Mouse (Mus musculus): ENCODE measurements at regions not wholly inside any gene's neighbourhood (a gene's known extent, or its start where the extent isn't known, plus 50 kb on each side); places are given as distances from the start of the nearest gene placed in this dataset.

DNA sequence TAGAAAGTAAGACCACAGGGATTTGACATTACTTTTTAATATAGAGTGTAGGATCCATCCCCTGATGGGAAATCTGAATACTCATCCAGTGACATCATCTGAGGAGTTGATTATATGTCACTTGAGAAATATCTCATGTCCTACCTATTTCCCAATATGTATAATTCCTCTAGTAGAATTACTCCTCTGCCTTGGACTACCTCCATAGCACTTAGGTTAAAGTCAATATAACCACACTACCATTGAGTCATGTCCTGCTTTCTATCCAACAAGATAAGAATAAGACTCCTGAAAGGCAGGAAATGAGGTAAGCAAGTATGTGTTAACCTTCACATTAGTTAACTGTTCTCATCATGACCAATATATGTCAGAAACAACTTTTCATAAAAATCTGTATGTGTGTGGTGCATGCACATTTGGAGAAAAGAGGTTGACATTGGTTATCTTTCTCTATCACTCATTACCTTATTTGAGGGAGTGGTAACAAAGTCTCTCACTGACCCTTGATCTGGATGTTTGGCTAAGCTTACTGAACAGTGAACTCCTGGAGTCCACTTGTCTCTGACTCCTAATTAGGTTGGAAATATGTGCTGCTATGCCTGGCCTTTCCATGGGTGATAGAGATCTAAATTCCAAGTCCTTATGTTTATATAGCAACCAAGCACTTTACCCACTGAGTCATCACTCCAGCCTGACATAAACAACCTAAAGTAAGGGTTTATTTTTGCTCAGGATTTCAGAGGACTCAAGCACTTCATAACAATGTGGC lies 292.0 kb upstream of the Pitrm1 start:
- DNase-seq (ENCODE audit: low spot score in 2 of 2), result no peak

DNA sequence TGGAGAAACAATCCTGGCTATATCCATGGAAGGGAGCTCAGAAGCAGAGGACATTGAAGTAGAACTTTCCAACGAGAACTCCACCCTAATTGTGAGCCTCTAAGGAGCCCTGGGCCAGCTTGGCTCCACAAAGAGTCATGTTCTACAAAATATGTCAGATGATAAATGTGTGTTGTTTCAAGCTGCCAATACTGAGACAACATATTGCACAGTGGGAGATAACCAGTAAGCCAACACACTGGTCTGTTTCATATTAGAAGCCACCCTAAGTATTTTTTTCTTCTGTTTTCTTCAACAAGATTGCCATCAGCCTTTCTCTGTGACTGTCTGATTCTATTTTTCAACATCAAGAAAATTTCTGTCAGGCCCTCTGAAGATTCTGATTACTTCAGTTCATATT lies 289.5 kb upstream of the Pitrm1 start:
- no peak for DNase-seq (ENCODE audit: low spot score in 2 of 2)

DNA sequence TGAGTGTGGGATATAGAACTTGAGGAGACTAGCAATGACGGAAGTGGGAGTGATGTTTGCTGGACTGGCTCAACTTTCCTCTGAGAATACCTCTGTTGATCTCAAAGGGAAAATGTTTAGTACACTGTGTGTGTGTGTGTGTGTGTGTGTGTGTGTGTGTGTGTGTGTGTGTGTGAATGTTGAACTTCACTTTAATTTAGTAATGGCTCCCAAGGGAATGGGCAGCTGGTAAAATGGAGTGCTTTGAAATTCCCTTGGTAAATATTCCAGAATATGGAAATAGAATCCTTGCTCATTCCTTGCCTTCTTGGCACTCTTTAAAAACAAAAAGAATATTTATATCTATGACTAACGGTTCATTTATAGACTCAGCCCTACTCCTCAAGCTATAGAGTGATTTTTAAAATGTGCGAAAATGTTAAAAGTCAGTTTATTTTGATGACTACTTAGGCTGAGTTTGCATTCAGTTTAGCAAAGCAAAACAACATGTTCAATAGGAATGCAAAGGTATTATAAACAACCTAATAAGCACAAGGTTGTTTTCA lies 287.6 kb upstream of the Pitrm1 start:
- no peak for DNase-seq (ENCODE audit: low spot score in 2 of 2)

DNA sequence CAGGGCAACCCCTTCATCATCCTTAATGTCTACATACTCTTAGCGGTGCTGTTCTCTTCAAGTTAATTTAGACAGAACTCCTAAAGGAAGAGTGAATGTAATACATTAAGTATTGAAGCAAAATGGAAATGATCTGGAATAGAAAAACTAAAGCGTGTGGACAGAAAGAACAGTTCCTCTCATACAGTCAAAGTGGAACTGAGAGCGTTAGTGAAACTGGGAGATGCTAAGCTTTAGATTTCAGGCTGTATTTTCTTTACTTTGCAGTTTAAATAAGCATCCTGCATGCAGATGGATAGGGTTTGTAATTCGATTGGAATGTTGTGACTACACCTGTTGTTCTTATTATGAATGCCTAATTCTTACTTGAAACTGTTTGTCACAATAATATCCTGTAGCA lies 286.5 kb upstream of the Pitrm1 start:
- no peak for DNase-seq (ENCODE audit: low spot score in 2 of 2)

DNA sequence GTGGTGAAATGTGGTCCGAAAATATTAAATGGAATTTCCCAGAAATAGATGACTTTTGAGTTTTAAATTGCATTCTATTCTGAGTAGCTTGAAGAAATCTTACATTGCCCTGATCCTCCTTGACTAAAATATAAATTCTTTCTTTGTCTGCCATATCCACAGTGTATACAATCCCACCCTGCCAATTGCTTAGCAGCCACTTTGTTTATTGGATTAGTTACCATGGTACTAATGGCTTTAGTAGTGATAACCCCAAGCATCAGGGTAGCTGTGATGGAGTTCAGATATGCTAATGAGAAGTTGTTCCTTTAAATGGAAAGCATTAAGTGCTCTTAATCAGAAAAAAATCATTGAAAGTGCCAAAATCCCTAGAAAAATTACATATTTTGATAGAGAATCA lies 277.4 kb upstream of the Pitrm1 start:
- no peak for DNase-seq (ENCODE audit: low spot score in 2 of 2)

DNA sequence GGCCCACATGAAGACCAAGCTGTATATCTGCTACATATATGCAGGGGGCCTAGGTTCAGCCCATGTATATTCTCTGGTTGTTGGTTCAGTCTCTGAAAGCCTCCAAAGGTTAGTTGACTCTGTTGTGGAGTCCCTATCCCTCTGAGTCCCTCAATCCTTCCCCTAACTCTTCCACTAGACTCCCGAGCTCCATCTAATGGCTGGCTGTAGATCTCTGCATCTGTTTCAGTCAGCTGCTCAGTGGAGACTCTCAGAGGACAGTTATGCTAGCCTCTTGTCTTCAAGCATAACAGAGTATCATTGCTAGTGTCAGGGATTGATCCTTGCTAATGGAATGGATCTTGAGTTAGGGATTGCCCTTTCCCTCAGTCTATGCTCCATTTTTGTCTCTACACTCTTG lies 275.0 kb upstream of the Pitrm1 start:
- DNase-seq (ENCODE audit: low spot score in 2 of 2), result no peak

DNA sequence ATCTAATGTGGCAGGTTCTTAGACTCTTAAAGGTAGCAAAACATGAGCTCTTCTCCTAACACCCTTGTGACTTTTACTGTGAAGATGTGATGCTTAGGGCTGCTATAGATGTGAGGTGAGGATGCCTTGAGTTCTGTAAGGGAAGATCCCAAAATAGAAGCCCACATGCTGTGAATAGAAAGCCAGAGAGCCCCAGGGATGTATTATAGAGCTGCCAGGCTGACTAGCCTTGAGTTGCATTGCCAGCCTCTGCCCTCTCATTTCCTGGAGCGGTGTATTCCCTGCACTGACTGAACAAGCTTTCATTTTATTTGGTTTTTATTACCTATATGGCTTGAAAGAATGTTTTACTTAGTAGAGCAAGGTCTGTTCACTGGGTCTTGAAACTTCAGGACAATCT lies 267.9 kb upstream of the Pitrm1 start:
- no peak for DNase-seq (ENCODE audit: low spot score in 2 of 2)

DNA sequence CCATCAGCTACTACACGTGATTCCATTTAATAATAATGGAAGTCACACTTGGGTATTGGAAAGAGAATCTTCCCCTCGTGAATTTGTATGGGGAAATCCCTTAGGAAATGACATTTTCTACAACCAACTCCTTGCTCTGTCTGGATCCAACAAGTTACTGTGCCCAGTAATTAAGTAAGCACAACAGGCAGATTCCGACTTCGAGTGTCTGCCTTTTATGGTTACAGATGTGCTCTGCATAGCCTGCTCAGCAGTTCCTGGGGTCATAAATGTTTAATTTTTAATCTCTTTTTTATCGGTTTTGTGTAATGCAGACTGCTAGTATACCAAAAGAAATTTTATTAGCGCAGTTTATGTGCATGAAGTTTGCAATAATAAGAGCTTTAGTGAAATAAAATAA lies 259.8 kb upstream of the Pitrm1 start:
- DNase-seq (ENCODE audit: low spot score in 2 of 2), result no peak

DNA sequence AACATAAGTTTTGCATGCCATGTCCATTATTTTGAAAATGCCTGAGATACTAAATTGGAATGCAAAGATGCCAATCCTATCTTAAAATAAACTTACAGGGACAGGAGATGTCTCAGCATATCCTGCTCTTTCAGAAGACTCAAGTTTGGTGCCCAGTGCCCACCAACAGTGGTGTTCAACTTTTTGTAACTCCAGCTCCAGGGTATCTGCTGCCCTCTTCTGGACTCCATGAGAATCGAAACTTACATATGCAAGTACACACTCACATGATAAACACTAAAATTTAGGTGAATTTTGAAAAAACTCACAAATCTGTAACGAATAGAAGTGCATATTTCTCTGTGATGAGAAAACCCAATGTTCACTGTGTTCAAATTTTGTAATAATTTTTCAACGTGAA lies 255.9 kb upstream of the Pitrm1 start:
- DNase-seq (ENCODE audit: low spot score in 2 of 2), result no peak

DNA sequence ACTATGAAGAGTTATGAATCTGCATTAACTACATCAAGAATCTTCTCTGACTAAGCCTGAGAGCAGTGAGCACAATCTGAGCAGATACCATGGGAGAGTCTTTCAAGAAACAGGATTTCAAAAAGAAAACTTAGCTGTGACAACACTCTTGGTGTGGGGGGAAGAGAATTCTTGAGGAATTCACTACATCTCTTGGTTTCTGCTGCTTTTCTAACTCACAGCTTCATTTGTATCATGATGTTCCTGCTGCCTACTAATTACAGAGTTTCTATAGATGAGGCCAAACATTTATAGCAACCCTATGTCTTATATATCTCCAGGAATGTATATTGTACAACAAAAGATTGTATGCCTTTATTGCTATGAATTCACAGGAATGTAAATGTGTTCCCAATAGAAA lies 242.2 kb upstream of the Pitrm1 start:
- no peak for DNase-seq (ENCODE audit: low spot score in 2 of 2)

DNA sequence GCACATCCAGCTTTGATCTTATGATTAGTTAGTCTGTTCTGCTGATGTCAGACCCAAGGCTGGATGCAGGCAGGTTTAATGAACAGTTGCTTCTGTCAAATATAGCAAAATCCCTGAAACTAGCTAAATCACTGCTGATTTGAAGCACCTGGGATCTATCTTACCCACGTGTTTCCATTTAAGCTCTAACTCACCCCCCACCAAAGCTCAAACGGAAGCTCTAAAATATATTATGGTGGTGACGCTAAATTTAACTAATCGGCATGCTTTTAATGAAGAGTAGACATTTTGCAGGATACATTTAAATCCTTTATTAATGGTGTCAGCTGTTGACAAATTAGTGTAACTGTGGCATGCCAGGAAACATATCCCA lies 241.3 kb upstream of the Pitrm1 start:
- no peak for DNase-seq (ENCODE audit: low spot score in 2 of 2)

DNA sequence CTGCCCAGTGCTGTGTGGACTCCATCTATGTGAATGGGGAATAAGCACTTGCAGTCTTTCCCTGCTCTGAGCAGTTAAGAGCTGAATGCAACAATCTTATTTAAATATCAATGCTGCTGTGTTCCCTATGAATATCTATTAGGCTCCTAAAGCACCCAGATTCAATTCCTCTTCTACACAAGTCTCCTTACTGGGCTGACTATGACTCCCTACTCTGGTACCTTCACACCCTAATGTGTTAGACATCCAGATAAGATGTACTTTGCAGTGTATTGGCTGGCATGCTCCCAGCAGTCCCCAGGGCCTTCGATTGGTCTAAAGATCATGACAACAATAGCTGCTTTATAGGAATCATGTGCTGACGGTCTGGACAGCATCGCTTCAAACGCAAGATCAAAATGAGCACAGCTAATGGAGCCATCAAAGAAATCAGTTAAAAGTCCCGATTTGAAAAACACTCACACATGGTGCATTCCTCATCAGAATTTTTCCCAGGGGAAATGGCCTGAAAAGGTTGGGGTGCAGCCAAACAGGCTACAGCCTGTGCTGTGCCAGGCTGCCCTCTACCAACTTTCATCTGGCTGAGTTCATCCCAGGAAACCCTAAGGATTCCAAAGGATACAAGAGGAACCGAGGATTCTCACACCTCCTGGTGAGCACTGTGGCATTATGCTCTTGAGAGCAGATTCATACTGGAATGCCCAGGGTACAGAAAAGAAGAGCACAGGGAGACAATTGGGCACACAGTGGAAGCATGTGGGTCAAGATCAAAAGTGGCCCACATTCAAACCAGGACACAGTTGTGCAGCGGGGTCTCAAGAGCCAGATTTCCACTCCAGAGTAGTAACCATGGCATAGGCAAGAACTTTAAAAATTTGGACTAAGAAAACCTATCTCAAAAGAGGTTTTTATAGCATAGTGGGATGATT lies 240.7 kb upstream of the Pitrm1 start:
- no peak for DNase-seq (ENCODE audit: low spot score in 2 of 2)

DNA sequence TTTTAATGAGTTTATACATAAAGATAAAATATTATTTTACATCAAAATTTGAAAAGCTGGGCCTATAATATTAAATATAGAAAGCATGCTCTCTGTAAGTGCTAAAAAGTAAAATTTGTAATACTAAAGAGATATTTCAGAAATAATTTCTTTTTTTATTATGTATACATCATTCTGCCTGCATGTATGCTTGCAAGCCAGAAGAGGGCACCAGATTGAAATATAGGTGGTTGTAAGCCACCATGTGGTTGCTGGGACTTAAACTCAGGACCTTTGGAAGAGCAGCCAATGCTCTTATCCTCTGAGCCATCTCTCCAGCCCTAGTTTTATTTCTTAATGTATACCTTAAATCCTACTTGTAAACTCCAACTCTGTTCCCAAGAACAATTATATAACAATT lies 231.7 kb upstream of the Pitrm1 start:
- DNase-seq (ENCODE audit: low spot score in 2 of 2), result no peak

DNA sequence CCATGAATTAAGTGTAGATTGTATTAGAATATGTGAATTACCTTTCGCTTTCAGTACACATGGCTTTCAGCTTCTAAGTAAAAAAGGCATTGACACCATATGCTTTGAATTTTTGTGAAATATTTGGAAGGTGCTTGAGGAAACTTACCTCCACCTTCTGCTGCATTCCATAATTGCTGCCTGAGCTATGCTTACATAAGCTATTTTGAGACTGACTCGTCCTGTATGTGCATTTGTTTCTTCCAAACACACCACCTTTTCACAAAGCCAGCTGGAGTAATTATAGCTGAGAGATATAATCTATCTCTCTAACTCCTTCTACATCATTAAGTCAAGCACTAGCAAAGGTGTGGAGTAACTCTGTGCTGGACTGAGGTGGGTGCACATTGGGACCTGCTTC lies 224.0 kb upstream of the Pitrm1 start:
- no peak for DNase-seq (ENCODE audit: low spot score in 2 of 2)

DNA sequence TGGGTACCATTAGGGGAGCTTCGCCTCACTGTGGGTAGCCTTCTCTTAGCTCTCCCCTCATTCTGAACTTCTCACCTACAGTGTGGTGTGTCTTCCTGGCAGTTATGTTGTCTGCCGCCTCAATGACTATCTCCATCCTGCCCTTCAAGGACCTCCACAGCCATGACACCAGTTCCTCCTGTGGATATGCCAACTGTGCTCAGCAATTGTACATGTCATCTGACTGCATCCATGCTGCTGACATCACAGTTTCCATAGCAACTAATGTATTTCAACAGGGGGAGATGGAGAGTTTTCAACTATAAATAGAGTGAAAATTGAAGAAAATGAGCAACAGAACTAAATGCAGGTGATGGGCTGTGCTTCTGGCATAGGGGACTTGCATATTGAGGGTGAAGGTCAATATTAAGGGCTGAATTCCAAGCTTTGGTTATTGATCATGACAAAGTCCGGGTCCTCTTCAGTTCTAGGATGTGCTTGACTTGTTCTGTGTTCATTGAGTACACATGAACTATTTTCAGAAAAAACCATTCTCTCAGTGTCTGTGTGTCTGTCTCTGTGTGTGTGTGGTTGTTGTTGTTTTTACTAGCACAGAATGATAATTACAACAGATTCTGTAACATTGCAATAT lies 217.5 kb upstream of the Pitrm1 start:
- no peak for DNase-seq (ENCODE audit: low spot score in 2 of 2)

DNA sequence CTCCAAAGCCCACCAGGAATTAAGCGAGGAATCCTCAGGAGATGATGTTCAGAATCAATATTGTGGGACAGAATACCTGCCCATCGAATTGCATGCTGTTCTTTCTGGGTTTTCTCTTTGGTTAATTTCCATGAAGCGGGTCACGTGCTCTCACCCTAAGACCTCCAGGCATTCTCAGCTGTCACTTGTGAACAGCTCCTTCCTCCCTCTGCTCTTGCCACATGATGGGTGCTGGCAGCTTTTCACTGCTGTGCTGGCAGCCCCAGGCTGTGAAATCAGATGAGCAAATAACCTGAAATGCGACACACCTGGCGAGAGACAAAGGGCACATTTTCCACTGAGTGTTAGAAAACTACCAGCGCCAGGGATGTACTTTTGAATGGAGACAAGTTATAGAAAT lies 207.8 kb upstream of the Pitrm1 start:
- no peak for DNase-seq (ENCODE audit: low spot score in 2 of 2)

DNA sequence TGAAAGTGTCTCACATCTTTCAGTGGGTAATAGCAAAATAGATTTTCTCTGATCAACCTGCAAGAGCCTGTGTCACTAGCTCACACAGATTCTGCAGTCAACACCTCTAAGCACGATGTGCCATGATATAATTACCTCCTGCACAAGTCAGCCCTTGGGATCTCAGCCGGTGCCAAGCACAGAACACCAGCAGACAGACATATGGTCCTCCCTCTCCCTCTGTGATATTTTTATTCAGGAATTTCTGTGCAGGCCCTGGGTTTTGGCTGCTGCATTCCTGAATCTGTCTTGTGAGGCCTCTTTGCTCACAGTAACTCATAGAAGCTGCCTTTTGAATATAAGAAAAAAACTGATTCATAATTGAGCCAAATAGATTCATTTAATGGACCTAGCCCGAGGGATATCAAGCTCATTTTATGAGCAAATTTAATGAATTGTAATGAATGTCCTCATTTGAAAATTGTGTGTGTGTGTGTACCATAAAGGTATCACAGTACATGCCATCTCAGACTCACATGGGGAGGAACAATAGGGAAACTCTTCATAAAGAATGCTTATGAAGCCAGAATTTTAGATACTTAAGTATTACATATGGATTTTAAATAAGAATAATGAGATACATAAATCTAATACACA lies 206.7 kb upstream of the Pitrm1 start:
- no peak for DNase-seq (ENCODE audit: low spot score in 2 of 2)

DNA sequence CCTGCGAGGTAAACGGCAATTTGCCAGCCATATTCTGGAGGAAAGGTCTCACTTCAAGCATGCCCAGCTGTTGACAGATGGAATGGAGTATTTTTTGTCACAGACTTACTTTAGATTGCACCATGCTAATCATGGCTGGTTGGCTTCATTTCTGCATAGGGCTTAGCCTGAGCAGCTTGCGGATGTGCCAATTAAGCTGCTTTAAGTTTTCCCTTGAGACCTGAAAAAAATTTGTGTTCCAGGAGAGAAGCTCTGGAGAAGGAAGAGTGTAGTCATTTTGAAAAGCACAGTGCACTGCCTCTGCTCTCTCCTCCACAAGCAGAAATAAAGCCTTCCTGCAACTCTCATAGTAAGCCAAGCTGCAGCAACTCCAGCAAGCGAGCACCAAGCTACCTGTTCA lies 182.8 kb upstream of the Pitrm1 start:
- no peak for DNase-seq (ENCODE audit: low spot score in 2 of 2)

DNA sequence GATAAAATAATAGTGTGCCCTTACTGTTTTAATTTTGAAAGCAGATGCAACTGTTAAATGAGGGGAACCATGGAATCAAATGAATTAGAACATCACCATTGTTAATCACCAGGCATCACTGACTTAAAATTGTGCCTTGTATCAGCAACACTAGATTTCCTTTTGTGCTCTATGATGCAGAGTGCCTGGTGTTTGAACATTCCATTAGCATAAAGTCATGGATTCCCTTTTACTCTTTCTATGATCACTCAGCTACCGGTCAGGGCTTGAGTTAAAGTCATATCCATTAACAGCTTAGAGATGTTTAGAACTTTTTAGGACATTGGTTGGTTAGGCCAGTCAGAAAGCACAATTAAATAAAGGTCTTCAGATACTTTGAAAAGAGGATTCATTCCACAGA lies 180.3 kb upstream of the Pitrm1 start:
- no peak for DNase-seq (ENCODE audit: low spot score in 2 of 2)

DNA sequence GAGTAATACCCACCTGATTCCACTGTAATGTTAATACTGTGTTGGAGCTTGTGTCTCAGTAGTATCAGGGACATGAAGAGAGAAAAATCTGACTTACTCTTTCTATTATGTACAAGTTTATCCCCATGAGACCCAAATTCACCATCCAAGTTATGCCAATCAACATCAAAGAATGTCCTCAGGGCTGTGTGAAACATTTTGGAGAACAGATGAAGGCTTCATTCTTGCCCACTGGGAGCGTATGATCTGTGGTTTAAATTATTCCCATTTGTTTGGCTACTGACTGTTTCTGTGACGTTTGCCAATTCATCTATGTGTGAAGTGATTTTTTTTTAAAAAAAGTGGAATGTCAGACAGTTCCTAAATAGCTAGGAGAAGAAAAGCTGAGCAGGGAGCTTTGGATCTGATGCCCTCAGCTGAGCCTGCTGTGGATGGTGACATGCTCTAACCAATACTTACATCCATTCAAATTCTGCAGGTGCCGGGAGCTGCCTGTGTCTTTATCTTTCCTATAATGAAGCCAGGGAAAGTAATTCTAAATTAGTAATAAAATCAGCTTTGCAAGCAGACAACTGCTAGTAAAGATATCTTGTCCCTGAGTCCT lies 173.3 kb upstream of the Pitrm1 start:
- no peak for DNase-seq (ENCODE audit: low spot score in 2 of 2)

DNA sequence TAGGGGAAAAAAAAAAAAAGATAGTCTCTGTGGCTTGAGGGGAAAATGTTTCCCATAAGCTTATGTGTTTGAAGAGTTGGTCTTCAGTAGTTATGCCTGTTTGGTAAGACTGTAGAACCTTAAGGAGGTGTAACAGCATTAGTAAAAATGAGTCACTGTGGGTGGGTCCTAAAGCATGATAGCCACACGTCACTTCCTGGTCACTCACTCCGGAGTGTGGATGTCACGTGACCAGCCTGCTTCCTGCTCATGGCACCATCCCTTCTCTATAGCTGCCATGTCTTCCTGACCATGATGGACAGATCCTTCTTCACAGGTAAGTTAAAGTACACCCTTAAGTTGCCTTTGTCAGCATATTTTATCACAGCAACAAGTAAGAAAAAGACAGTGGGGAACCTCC lies 170.0 kb upstream of the Pitrm1 start:
- DNase-seq (ENCODE audit: low spot score in 2 of 2), result no peak
